In the genomic region with DNA sequence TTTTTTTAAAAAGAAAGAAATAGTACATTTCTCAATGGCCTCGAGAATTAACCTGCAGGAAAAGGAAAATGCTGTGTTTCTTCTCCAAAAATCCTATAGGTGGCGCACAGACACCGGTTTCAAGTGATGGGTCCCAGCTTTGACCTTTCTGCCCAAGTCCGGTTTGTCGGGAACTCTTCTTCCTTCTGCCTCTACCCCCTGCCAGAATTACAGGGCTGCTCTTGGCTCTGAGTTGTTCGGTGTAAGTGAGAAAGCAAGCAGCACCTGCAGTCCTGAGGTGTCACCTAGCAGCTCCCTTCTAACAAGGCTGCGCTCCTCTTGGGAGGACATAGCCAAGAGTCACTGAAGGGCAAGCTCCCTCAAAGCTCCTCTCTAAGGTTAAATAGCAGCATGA, we compare ENCODE assay signal across 8 mouse cellular contexts.
DNase-seq lines count a peak whose midpoint lies in the region; ATAC-seq and TF ChIP-seq lines count a peak whose summit lies in the region.

No protein-coding gene starts in this region.

- H3K4me3 ChIP-seq in forebrain, embryonic 16.5 days (replicated peaks; ENCODE audit: low read length): no peak overlapping the region
- H3K4me3 ChIP-seq in liver, postnatal 0 days (ENCODE audit: low read depth, low read length): peak overlapping the region; percentile 31; the same call in 1 of the 2 replicates
- H3K4me3 ChIP-seq in neural tube, embryonic 11.5 days (ENCODE audit: low read depth, low read length): no peak overlapping the region

- peak; percentile 69 for TF ChIP-seq CTCF in liver, postnatal 0 days (IDR thresholded peaks at IDR 0.05; ENCODE audit: low read depth)

- no peaks in the 10 kb centered on the region for H3K36me3 ChIP-seq in forebrain, embryonic 16.5 days (ENCODE audit: control insufficient read depth, insufficient read depth)
- H3K36me3 ChIP-seq in liver, postnatal 0 days (replicated peaks; ENCODE audit: insufficient read depth, low read length): no peaks in the 10 kb centered on the region
- H3K36me3 ChIP-seq in neural tube, embryonic 11.5 days (ENCODE audit: control insufficient read depth, insufficient read depth, low read length): no peaks in the 10 kb centered on the region

- WGBS in forebrain, embryonic 16.5 days: 15% methylated on average over 7 of the region's 7 CpGs
- 8% methylated on average over 7 of the region's 7 CpGs for WGBS in liver, postnatal 0 days (ENCODE audit: insufficient replicate concordance)
- 8% methylated on average over 7 of the region's 7 CpGs for WGBS in neural tube, embryonic 11.5 days

- TF ChIP-seq EP300 in liver, postnatal 0 days (IDR thresholded peaks at IDR 0.05; ENCODE audit: low read depth): no peak

- peak; percentile 29; the same call in 1 of the 2 replicates for ATAC-seq in cerebellum, adult (ENCODE audit: insufficient number of reproducible peaks, low FRiP score, low TSS enrichment)
- 0 out of 2 replicates have a peak, but pooled peaks have one; percentile 21 for ATAC-seq in forebrain, embryonic 16.5 days
- ATAC-seq in liver, postnatal 0 days: 0 out of 2 replicates have a peak, but pooled peaks have one; percentile 29
- ATAC-seq in neural tube, embryonic 11.5 days (ENCODE audit: insufficient read depth, low FRiP score, low TSS enrichment): peak; percentile 58; the same call in 1 of the 2 replicates
- no peak for ATAC-seq in erythroblast, adult 5-6 weeks (replicated peaks; ENCODE audit: low FRiP score, poor library complexity, severe bottlenecking)

- H3K27me3 ChIP-seq in forebrain, embryonic 16.5 days (replicated peaks; ENCODE audit: control insufficient read depth, insufficient read depth, low read length): no peaks in the 10 kb centered on the region
- 0 out of 2 replicates have a peak, but pooled peaks cover 6% of the 10 kb centered on the region for H3K27me3 ChIP-seq in liver, postnatal 0 days (ENCODE audit: insufficient read depth, low read length)
- no peaks in the 10 kb centered on the region for H3K27me3 ChIP-seq in neural tube, embryonic 11.5 days (ENCODE audit: control insufficient read depth, insufficient read depth, low read length)

- H3K27ac ChIP-seq in forebrain, embryonic 16.5 days (ENCODE audit: low read length): no peak overlapping the region
- H3K27ac ChIP-seq in liver, postnatal 0 days (ENCODE audit: low read depth): no peak overlapping the region
- H3K27ac ChIP-seq in neural tube, embryonic 11.5 days (ENCODE audit: low read depth, low read length): no peak overlapping the region

- no peak overlapping the region for H3K9ac ChIP-seq in forebrain, embryonic 16.5 days (replicated peaks; ENCODE audit: low read depth, low read length)
- H3K9ac ChIP-seq in liver, postnatal 0 days (replicated peaks): no peak overlapping the region
- H3K9ac ChIP-seq in neural tube, embryonic 11.5 days (ENCODE audit: low read length): no peak overlapping the region

- H3K4me1 ChIP-seq in forebrain, embryonic 16.5 days (replicated peaks; ENCODE audit: control insufficient read depth, insufficient read depth, low read length): 0 out of 2 replicates have a peak, but pooled peaks cover 3% of the 10 kb centered on the region
- no peaks in the 10 kb centered on the region for H3K4me1 ChIP-seq in liver, postnatal 0 days (ENCODE audit: insufficient read depth)
- no peaks in the 10 kb centered on the region for H3K4me1 ChIP-seq in neural tube, embryonic 11.5 days (ENCODE audit: control insufficient read depth, insufficient read depth, low read length)

- no peaks in the 10 kb centered on the region for H3K9me3 ChIP-seq in forebrain, embryonic 16.5 days (ENCODE audit: control insufficient read depth, low read length)
- no peaks in the 10 kb centered on the region for H3K9me3 ChIP-seq in liver, postnatal 0 days (ENCODE audit: low read length)
- H3K9me3 ChIP-seq in neural tube, embryonic 11.5 days (ENCODE audit: control insufficient read depth, low read length): no peaks in the 10 kb centered on the region

- DNase-seq in urinary bladder, postnatal 14 days (ENCODE audit: low spot score): peak; percentile 10
- no peak for DNase-seq in urinary bladder, postnatal 25 days (ENCODE audit: low spot score)
- peak; percentile 37 for DNase-seq in kidney, adult 18-20 months
- DNase-seq in liver, postnatal 0 days: peak; percentile 39
- peak; percentile 49 for DNase-seq in neural tube, embryonic 11.5 days (ENCODE audit: low spot score)

- H3K4me2 ChIP-seq in forebrain, embryonic 16.5 days (ENCODE audit: low read length): no peak overlapping the region
- H3K4me2 ChIP-seq in liver, postnatal 0 days (ENCODE audit: low read depth, low read length): peak overlapping the region; percentile 58
- H3K4me2 ChIP-seq in neural tube, embryonic 11.5 days (ENCODE audit: low read depth): no peak overlapping the region
